Mouse (Mus musculus): ENCODE results near the gene Npas3. TPM values are rescaled to one million over a fixed set of nuclear protein-coding genes. Genes with fewer than 3 reads are reported as not detected.

Npas3 gene
- total and polyA plus RNA-seq, 2 experiments: 0.04 TPM; not detected in 1

DNA sequence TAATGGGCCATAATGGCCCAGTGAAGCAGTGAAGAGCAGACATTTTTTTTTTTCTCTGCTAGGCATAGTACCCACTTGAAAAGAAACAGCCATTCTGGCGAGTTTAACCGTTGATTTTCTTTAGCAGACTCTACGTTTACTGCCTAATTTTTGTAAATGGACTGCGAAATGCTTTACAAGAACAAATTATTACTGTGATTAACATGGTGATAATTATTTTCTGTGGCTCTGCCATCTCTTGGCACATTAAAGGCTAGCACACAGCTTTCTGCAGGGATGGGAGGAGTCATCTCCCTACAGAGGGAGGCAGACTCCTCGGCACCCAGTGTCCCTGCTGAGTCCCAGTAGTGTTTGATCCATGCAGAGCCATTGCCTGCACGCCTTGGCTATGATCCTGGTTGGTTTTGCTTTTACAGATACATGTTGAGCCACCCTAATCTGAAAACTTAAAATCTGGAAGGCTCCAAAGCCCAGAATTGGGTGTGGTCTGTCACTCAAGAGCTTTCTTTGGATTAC is 341.0 kb downstream of the Npas3 start:
- no peaks in the 10 kb centered on the region for H3K79me2 ChIP-seq (ENCODE audit: control insufficient read depth, insufficient read depth, low read length)
- H3K9ac ChIP-seq (ENCODE audit: low read depth, low read length): no peak overlapping the region
- TF ChIP-seq CTCF (IDR thresholded peaks at IDR 0.05; ENCODE audit: low read depth, low read length): no peak
- TF ChIP-seq POLR2A (IDR thresholded peaks at IDR 0.05; ENCODE audit: extremely low read depth, insufficient read depth, low read length): no peak
- no peaks in the 10 kb centered on the region for H3K27me3 ChIP-seq (ENCODE audit: control insufficient read depth, insufficient read depth, low read length)
- H3K36me3 ChIP-seq (ENCODE audit: control insufficient read depth, insufficient read depth, low read length): no peaks in the 10 kb centered on the region
- no peak overlapping the region for H3K27ac ChIP-seq (replicated peaks; ENCODE audit: insufficient read depth, low read depth, low read length)
- DNase-seq (ENCODE audit: extremely low read depth, low read depth, low spot score): no peak
- H3K4me1 ChIP-seq (ENCODE audit: control insufficient read depth, insufficient read depth, low read length): no peaks in the 10 kb centered on the region
- WGBS: 57% methylated on average over 6 of the region's 6 CpGs
- H3K4me3 ChIP-seq (ENCODE audit: insufficient read depth, low read depth, low read length): no peak overlapping the region

DNA sequence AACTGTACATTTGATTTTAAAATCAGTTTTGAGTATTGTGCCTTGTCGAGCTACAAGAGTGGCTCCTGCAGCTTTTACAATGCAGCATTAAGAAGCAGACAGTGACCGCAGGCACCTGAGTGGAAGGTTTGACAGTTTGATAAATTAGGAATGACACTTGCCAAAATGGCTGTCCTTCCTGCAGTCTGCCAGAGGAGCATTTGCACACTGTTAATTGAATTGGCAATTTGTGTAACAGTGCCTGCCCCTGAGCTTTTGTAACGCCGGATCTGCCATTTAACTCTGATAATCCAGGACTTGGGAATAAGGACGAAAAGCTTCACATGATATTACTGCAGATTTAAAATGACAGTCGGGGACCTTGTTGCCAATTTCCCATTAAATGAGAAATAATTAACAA is 357.2 kb downstream of the Npas3 start:
- no peak for DNase-seq (ENCODE audit: extremely low read depth, low read depth, low spot score)
- Histone ChIP-seq H3K27ac (replicated peaks; ENCODE audit: insufficient read depth, low read depth, low read length) (no peak overlapping the region), H3K36me3 (ENCODE audit: control insufficient read depth, insufficient read depth, low read length) (no peaks in the 10 kb centered on the region), H3K27me3 (ENCODE audit: control insufficient read depth, insufficient read depth, low read length) (no peaks in the 10 kb centered on the region), H3K9ac (ENCODE audit: low read depth, low read length) (no peak overlapping the region), H3K4me1 (ENCODE audit: control insufficient read depth, insufficient read depth, low read length) (no peaks in the 10 kb centered on the region), H3K79me2 (ENCODE audit: control insufficient read depth, insufficient read depth, low read length) (no peaks in the 10 kb centered on the region), H3K4me3 (ENCODE audit: insufficient read depth, low read depth, low read length) (no peak overlapping the region)
- no peak for TF ChIP-seq POLR2A (IDR thresholded peaks at IDR 0.05; ENCODE audit: extremely low read depth, insufficient read depth, low read length)
- no peak for TF ChIP-seq CTCF (IDR thresholded peaks at IDR 0.05; ENCODE audit: low read depth, low read length)
- WGBS: 85% methylated on average over 6 of the region's 6 CpGs

GRCm38 (mm10) chr12:53612120-53612519 is 363.6 kb downstream of the Npas3 start:
- no peak for TF ChIP-seq POLR2A (IDR thresholded peaks at IDR 0.05; ENCODE audit: extremely low read depth, insufficient read depth, low read length)
- H3K4me1 ChIP-seq (ENCODE audit: control insufficient read depth, insufficient read depth, low read length): no peaks in the 10 kb centered on the region
- no peak for DNase-seq (ENCODE audit: extremely low read depth, low read depth, low spot score)
- no peak overlapping the region for H3K4me3 ChIP-seq (ENCODE audit: insufficient read depth, low read depth, low read length)
- H3K27ac ChIP-seq (replicated peaks; ENCODE audit: insufficient read depth, low read depth, low read length): no peak overlapping the region
- no peak overlapping the region for H3K9ac ChIP-seq (ENCODE audit: low read depth, low read length)
- WGBS: 79% methylated on average over 7 of the region's 7 CpGs
- no peaks in the 10 kb centered on the region for H3K36me3 ChIP-seq (ENCODE audit: control insufficient read depth, insufficient read depth, low read length)
- no peaks in the 10 kb centered on the region for H3K79me2 ChIP-seq (ENCODE audit: control insufficient read depth, insufficient read depth, low read length)
- no peaks in the 10 kb centered on the region for H3K27me3 ChIP-seq (ENCODE audit: control insufficient read depth, insufficient read depth, low read length)

DNA sequence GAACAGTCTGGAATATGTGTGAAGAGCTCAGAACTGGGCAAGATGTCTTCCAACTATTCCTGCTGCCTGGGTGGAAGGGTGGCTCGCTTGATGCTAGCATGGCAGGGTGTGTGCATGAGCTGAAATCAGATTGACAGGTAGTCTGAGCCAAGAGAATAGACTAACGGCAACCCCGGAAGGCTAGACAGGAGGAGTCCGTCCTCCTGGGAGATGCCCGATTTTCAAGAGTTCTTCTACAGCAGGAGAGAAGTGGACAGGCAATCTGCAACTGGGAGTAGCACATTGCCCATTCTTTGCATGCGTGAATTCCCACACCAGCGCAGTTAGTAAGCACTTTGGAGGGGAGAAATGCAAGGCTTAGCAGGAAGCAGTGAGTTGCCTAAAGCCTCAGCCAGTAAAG is 372.8 kb downstream of the Npas3 start:
- no peaks in the 10 kb centered on the region for H3K4me1 ChIP-seq (ENCODE audit: control insufficient read depth, insufficient read depth, low read length)
- no peak for DNase-seq (ENCODE audit: extremely low read depth, low read depth, low spot score)
- no peak for TF ChIP-seq CTCF (IDR thresholded peaks at IDR 0.05; ENCODE audit: low read depth, low read length)
- no peak overlapping the region for H3K4me3 ChIP-seq (ENCODE audit: insufficient read depth, low read depth, low read length)
- no peaks in the 10 kb centered on the region for H3K79me2 ChIP-seq (ENCODE audit: control insufficient read depth, insufficient read depth, low read length)
- WGBS: 94% methylated on average over 7 of the region's 7 CpGs
- no peaks in the 10 kb centered on the region for H3K36me3 ChIP-seq (ENCODE audit: control insufficient read depth, insufficient read depth, low read length)
- H3K27ac ChIP-seq (replicated peaks; ENCODE audit: insufficient read depth, low read depth, low read length): no peak overlapping the region
- H3K9ac ChIP-seq (ENCODE audit: low read depth, low read length): no peak overlapping the region
- H3K27me3 ChIP-seq (ENCODE audit: control insufficient read depth, insufficient read depth, low read length): no peaks in the 10 kb centered on the region

DNA sequence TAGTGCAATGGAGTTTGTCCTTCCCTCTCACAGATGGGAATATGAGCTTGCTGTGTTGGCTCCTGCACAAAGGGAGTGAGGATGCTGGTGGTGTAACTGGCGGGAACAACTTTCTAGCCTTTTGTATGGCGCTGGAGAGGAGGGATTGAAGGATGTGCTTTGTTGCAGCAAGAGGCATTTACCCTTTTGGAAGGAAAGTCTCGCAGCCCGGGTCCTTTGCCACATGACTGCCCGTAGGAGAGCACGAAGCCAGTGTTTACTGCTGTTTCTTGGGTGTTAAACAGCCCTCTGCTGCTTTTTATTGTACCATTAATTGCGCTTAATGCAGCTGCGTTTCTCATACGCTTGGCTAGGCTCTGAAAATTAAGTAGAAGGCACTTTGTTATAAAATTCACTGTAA is 375.3 kb downstream of the Npas3 start:
- Histone ChIP-seq H3K36me3 (ENCODE audit: control insufficient read depth, insufficient read depth, low read length) (no peaks in the 10 kb centered on the region), H3K27me3 (ENCODE audit: control insufficient read depth, insufficient read depth, low read length) (no peaks in the 10 kb centered on the region), H3K79me2 (ENCODE audit: control insufficient read depth, insufficient read depth, low read length) (no peaks in the 10 kb centered on the region), H3K4me3 (ENCODE audit: insufficient read depth, low read depth, low read length) (no peak overlapping the region), H3K4me1 (ENCODE audit: control insufficient read depth, insufficient read depth, low read length) (no peaks in the 10 kb centered on the region), H3K27ac (replicated peaks; ENCODE audit: insufficient read depth, low read depth, low read length) (no peak overlapping the region), H3K9ac (ENCODE audit: low read depth, low read length) (no peak overlapping the region)
- 81% methylated on average over 9 of the region's 9 CpGs for WGBS
- TF ChIP-seq CTCF (IDR thresholded peaks at IDR 0.05; ENCODE audit: low read depth, low read length) (no peak), POLR2A (IDR thresholded peaks at IDR 0.05; ENCODE audit: extremely low read depth, insufficient read depth, low read length) (no peak)
- DNase-seq (ENCODE audit: extremely low read depth, low read depth, low spot score): no peak

DNA sequence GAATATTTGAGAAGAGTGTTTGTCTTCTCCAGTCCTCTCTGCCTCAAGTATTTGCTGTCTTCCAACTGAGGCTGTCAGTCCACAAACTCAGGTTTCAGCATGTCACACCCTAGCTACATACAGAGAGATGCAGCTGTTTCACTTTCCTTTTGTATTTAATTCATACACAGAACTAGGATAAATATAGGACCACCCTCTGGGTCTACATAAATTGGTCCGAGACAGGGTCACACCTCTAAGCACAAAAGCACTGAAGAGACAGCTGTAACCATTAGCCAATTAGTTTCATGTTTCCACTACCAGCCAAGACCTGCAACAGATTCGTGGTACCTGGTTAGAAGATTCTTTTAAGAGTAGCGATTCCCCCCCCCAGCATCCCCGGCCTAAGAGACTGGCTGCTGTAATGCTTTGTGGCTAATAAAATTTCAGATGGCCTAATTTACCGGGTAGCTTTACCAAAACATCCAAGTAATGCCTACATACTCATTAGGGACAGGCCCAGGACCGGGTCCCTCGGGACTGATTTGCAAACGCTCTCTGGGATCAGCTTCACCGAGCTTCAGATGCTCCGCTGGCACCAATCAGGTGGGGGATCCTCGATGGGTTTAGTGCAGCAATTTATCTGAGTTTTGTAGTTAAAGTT is 376.0 kb downstream of the Npas3 start:
- no peaks in the 10 kb centered on the region for H3K79me2 ChIP-seq (ENCODE audit: control insufficient read depth, insufficient read depth, low read length)

More for the DNA sequence above, 376.0 kb downstream of the Npas3 start:
- Histone ChIP-seq H3K4me3 (ENCODE audit: insufficient read depth, low read depth, low read length) (no peak overlapping the region), H3K27me3 (ENCODE audit: control insufficient read depth, insufficient read depth, low read length) (no peaks in the 10 kb centered on the region), H3K9ac (ENCODE audit: low read depth, low read length) (no peak overlapping the region), H3K36me3 (ENCODE audit: control insufficient read depth, insufficient read depth, low read length) (no peaks in the 10 kb centered on the region), H3K27ac (replicated peaks; ENCODE audit: insufficient read depth, low read depth, low read length) (no peak overlapping the region), H3K4me1 (ENCODE audit: control insufficient read depth, insufficient read depth, low read length) (no peaks in the 10 kb centered on the region)
- DNase-seq (ENCODE audit: extremely low read depth, low read depth, low spot score): no peak
- 84% methylated on average over 11 of the region's 11 CpGs for WGBS
- TF ChIP-seq POLR2A (IDR thresholded peaks at IDR 0.05; ENCODE audit: extremely low read depth, insufficient read depth, low read length) (no peak), CTCF (IDR thresholded peaks at IDR 0.05; ENCODE audit: low read depth, low read length) (no peak)
